Mouse (Mus musculus) lung, postnatal 0 days (tissue): ENCODE measurements around the gene Ppard.

Experiments used
- CTCF ChIP-seq: IDR thresholded peaks from 2 replicates; pipeline ENCODE4 v1.5.1; 2016; ENCODE audit warnings: antibody characterized with exemption, mild to moderate bottlenecking
- EP300 ChIP-seq: IDR thresholded peaks from 2 replicates; pipeline ENCODE4 v1.6.1; 2016; ENCODE audit warnings: antibody characterized with exemption, mild to moderate bottlenecking, control low read depth

DNA sequence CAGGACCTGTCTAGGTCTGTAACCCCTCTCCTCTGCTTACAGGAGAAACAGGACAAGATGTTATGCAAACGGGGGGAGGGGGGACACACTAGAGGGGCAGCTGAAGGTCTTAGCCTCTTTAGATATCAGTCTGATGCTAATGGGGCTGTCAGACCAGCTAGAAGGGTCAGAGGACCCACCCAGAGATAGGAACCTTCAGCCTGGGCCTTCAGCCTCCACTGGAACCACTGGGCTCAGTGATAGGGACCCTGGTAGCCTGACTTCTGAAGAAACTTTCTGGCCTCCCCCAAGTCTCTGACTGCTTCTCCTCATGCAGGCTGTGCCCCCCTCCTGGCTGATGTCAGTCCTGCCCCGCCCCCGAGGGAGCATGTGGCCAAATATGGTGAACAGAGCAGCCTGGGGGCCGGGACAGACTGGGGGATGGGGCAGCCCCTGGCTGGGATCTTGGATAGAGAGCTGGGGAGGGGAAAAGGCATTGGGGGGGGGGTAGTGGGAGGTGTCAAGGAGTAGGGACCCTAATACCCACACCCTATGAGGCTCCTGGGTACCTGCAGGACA, 111.6 kb downstream of the Ppard start:
- TF ChIP-seq CTCF: no peak
- TF ChIP-seq EP300: no peak
